Mouse (Mus musculus): ENCODE results near the gene Tmem151b.

DNA sequence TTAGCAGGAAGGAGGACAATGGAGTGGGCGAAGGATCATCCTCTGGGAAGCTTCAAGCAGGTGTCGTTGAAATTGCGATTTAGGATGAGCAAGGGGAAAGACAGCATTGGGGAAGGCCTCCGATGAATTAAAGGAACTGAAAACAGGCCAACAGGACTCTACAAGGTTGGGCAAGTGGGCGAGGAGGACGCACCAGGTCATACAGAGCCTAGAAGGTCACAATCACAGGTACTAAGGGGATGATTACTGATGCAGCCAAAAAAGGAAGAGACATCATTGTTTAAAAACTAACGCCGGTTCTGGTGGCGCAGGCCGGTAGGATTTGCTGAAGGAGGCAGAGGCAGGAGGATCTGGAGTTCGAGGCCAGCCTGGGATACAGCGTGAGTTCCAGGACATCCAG is 13.7 kb upstream of the Tmem151b start:
- TF ChIP-seq POLR2A (IDR thresholded peaks at IDR 0.05; ENCODE audit: extremely low read depth, insufficient read depth, low read length) (no peak), CTCF (IDR thresholded peaks at IDR 0.05; ENCODE audit: low read depth, low read length) (no peak)

Measured in liver, adult 2 months (tissue).